Mouse (Mus musculus) midbrain, embryonic 12.5 days (tissue): ENCODE results near the gene Bcl2l11. TPM values are rescaled to one million over a fixed set of nuclear protein-coding genes. Genes with fewer than 3 reads are reported as not detected.

ENCODE experiments used
- ATAC-seq: fragments of 200-750 bp; cut with Nextera tagmentation; 2 replicates; pipeline ENCODE4 v1.8.0; 2017; ENCODE audit warnings: low read depth, moderate TSS enrichment, moderate library complexity; ENCODE audit not compliant: low FRiP score
- H3K27ac ChIP-seq: fragments of 300-500 bp; sonication (generic); replicated peaks from 2 replicates; pipeline ENCODE4 v1.5.1; 2016; ENCODE audit warnings: mild to moderate bottlenecking
- H3K27me3 ChIP-seq: fragments of 300-500 bp; sonication (generic); 2 replicates; pipeline ENCODE4 v1.6.1; 2016; ENCODE audit warnings: mild to moderate bottlenecking
- H3K36me3 ChIP-seq: fragments of 300-500 bp; sonication (generic); 2 replicates; pipeline ENCODE4 v1.6.1; 2016
- H3K4me1 ChIP-seq: fragments of 300-500 bp; sonication (generic); 2 replicates; pipeline ENCODE4 v1.6.1; 2016
- H3K4me2 ChIP-seq: fragments of 300-500 bp; sonication (generic); replicated peaks from 2 replicates; pipeline ENCODE4 v1.6.1; 2016; ENCODE audit warnings: mild to moderate bottlenecking, moderate library complexity
- H3K4me3 ChIP-seq: fragments of 300-500 bp; sonication (generic); 2 replicates; pipeline ENCODE4 v1.5.1; 2016; ENCODE audit warnings: mild to moderate bottlenecking
- H3K9ac ChIP-seq: fragments of 300-500 bp; sonication (generic); replicated peaks from 2 replicates; pipeline ENCODE4 v1.6.1; 2016; ENCODE audit warnings: mild to moderate bottlenecking, moderate library complexity
- H3K9me3 ChIP-seq: fragments of 300-500 bp; sonication (generic); 2 replicates; pipeline ENCODE4 v1.6.1; 2016; ENCODE audit warnings: mild to moderate bottlenecking
- WGBS: fragments of 180-500 bp; shearing (Covaris S2); methylation state at CpG from one replicate; pipeline ENCODE4 v1.1.7; 2016; 5-methylcytosine and 5-hydroxymethylcytosine counted together
- polyA plus RNA-seq: library from polyadenylated mRNA; unstranded; fragments of >200 nt; fragmentation: Nextera tagmentation; extraction: Ambion mirVana; gene quantifications from 2 replicates; pipeline ENCODE4 v1.2.1, GENCODE M21; 2016

The Bcl2l11 gene
- polyA plus RNA-seq, 1 experiment from 2014 or later, result 24.7 TPM

DNA sequence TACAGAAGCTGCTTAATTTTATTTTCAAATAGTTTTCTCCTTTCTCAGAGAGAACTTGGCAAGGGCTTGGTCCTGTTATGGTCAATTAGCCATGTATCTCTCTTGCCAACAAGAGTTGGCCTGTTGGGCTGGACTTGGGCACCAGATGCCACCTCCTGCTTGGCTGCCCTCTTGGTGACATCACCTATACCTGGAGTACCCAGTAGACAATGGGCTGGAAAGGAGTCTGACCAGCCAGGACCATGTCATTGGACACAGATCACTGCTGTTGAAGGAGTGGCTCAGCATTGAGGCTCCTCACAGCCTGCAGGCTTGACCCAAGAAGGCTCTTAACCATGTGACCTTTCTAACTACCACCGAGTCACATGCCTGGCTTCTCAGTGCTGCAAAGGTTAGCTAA, 82.7 kb downstream of the Bcl2l11 start:
- ATAC-seq, result no peak
- Histone ChIP-seq H3K27me3 (peaks cover 7% of the 10 kb centered on the region; the same call in 1 of the 2 replicates), H3K9ac (no peak overlapping the region), H3K4me3 (no peak overlapping the region), H3K4me1 (peaks cover 19% of the 10 kb centered on the region), H3K36me3 (no peaks in the 10 kb centered on the region), H3K27ac (no peak overlapping the region), H3K9me3 (no peaks in the 10 kb centered on the region), H3K4me2 (no peak overlapping the region)
- 93% methylated on average over 1 of the region's 1 CpGs for WGBS

DNA sequence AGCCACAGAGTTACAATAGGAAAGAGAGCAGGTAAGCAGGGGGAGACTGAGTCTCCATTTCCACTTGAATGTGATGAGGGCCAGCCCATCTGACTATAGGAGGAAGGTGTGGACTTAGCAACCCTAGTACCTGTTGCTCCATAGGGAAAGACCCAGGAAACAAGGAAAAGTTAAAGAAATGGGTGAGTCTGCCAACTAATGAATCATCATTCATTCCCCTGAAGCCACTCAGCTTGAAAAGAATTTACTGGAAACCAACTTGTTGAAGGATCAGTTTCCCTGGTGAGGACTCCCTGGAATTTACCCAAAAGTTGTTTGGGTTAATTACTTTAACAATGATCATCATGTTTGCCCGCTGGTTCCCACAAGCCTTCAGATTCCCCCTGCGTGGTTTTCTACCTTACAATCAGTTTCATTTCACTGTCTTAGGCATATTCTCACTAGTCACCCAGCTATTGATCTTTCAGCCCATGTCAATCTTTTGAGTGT, 84.0 kb downstream of the Bcl2l11 start:
- Histone ChIP-seq H3K4me1 (peaks cover 19% of the 10 kb centered on the region), H3K9ac (no peak overlapping the region), H3K36me3 (no peaks in the 10 kb centered on the region), H3K4me2 (no peak overlapping the region), H3K27ac (no peak overlapping the region), H3K27me3 (peaks cover 7% of the 10 kb centered on the region; the same call in 1 of the 2 replicates), H3K9me3 (no peaks in the 10 kb centered on the region), H3K4me3 (no peak overlapping the region)
- no peak for ATAC-seq
- WGBS, result 76% methylated on average over 2 of the region's 2 CpGs

DNA sequence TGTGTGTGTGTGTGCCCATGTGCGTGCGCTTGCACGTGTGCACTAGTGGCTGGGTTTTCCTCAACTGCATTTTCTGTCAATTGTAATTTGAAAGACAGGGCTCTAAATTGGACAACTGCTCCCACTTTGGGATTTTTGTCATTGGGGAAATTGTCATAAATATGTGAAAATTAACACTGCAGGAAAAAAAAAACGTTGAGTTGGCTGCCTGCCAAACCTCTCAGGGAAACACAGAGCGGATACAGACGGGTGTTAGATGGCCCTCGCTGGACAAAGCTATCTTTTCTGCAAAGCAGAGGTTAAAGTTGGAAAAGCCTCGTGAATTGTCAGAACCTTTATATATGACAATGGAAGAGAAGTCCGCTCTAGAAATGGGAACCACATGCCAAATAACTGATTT, 84.5 kb downstream of the Bcl2l11 start:
- Histone ChIP-seq H3K27ac (no peak overlapping the region), H3K9me3 (no peaks in the 10 kb centered on the region), H3K4me2 (no peak overlapping the region), H3K27me3 (peaks cover 7% of the 10 kb centered on the region; the same call in 1 of the 2 replicates), H3K9ac (no peak overlapping the region), H3K36me3 (no peaks in the 10 kb centered on the region), H3K4me3 (no peak overlapping the region), H3K4me1 (peaks cover 19% of the 10 kb centered on the region)
- WGBS, result 53% methylated on average over 9 of the region's 9 CpGs
- no peak for ATAC-seq

DNA sequence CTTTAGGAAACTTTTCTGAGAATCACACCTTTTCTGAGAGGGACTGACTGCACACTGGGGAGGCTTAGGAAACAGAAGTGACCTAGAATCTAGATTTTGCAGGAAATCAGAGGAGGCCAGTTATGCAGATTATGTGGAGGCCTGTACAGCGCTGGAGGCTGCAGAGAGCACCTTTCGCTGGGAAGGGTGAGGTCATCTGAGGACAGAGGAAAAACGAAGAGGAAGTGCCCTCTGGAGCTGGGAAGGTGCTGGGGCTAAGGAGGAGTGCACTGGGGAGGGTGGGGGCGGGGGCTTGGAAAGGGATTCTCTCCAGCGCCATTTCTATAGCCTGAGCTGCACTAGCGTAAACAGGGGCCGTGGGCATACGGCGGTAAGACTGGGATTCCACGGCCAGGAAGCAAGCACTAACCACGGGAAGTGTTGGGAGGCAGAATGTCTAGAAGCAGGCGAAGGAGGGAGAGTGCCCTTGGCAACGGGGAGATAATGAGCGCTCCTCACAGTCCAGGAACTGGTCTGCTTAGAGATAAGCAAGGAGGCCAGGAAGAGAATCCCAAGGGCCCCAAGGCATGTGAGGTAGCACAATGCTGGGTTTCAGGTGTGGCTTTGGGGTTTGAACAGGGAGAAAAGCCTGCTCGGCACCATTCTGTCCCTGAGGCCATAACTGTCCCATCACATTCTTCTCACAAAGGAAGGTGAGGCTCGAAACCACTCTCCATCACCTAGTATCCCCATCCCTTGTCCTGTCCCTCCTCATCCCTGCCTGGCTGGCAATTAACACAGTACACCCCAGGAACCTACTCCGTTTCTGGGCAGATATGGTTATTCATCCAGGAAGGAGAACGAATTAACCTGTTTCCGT, 85.4 kb downstream of the Bcl2l11 start:
- Histone ChIP-seq H3K36me3 (no peaks in the 10 kb centered on the region), H3K27me3 (peaks cover 7% of the 10 kb centered on the region; the same call in 1 of the 2 replicates), H3K9ac (no peak overlapping the region), H3K4me2 (peak overlapping the region; percentile 37), H3K4me1 (peaks cover 19% of the 10 kb centered on the region), H3K4me3 (no peak overlapping the region), H3K27ac (no peak overlapping the region), H3K9me3 (no peaks in the 10 kb centered on the region)
- 12% methylated on average over 19 of the region's 19 CpGs for WGBS
- ATAC-seq, result 0 out of 2 replicates have a peak, but pooled peaks have one; percentile 30

DNA sequence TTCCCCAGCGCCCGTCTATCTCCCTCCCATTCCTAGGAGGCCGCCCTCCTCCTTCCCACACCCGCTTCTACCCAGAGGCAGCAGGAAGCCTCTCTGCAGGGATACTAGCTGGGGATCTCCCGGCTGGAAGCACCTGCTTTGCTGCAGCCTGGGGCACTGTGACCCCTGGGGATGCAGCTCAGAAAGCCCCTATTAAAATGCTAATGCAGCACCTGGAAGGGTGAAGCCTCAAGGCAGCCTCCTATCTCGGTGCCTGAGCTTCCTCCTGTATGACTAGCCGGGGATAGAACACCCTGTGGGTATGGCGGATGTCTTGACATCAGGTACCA, 86.0 kb downstream of the Bcl2l11 start:
- Histone ChIP-seq H3K27ac (no peak overlapping the region), H3K4me2 (peak overlapping the region; percentile 37; the same call in 1 of the 2 replicates), H3K9ac (no peak overlapping the region), H3K27me3 (peaks cover 7% of the 10 kb centered on the region; the same call in 1 of the 2 replicates), H3K4me1 (peaks cover 19% of the 10 kb centered on the region), H3K9me3 (no peaks in the 10 kb centered on the region), H3K36me3 (no peaks in the 10 kb centered on the region), H3K4me3 (no peak overlapping the region)
- ATAC-seq, result peak; percentile 34; the same call in 1 of the 2 replicates
- WGBS, result 20% methylated on average over 8 of the region's 8 CpGs
